Mouse (Mus musculus): ENCODE results near the gene Ttc28. TPM values are rescaled to one million over a fixed set of nuclear protein-coding genes. Genes with fewer than 3 reads are reported as not detected.

Gene Ttc28
- polyA plus RNA-seq, 1 experiment: 3.4 TPM

GRCm38 (mm10) chr5:111244061-111244460 is 364.5 kb downstream of the Ttc28 start:
- H3ac ChIP-seq (ENCODE audit: control insufficient read depth, insufficient read length, low read depth): no peak overlapping the region
- no peak for TF ChIP-seq MAX (IDR thresholded peaks at IDR 0.05)
- TF ChIP-seq MYOD1 (IDR thresholded peaks at IDR 0.05; ENCODE audit: control insufficient read depth, insufficient read length, low read depth): no peak
- no peak for TF ChIP-seq CEBPB (IDR thresholded peaks at IDR 0.05; ENCODE audit: low read depth)
- no peak for TF ChIP-seq MYOG (IDR thresholded peaks at IDR 0.05; ENCODE audit: control insufficient read depth, extremely low read depth, insufficient read length)
- no peak for TF ChIP-seq FOSL1 (IDR thresholded peaks at IDR 0.05; ENCODE audit: insufficient read depth, low read length, poor library complexity, severe bottlenecking)
- no peak for TF ChIP-seq CTCF (IDR thresholded peaks at IDR 0.05; ENCODE audit: control insufficient read depth, insufficient read depth, insufficient read length)
- TF ChIP-seq USF1 (IDR thresholded peaks at IDR 0.05; ENCODE audit: low read depth): no peak
- no peaks in the 10 kb centered on the region for H3K79me3 ChIP-seq (ENCODE audit: low read depth)
- H3K27me3 ChIP-seq (ENCODE audit: control insufficient read depth, insufficient read depth, insufficient read length): no peaks in the 10 kb centered on the region
- H3K36me3 ChIP-seq (ENCODE audit: control insufficient read depth, insufficient read depth): no peaks in the 10 kb centered on the region
- no peak overlapping the region for H3K4me3 ChIP-seq (ENCODE audit: insufficient read depth, poor library complexity, severe bottlenecking)
- H3K79me2 ChIP-seq (ENCODE audit: control insufficient read depth, insufficient read depth): no peaks in the 10 kb centered on the region

- H3K79me2 ChIP-seq (ENCODE audit: control insufficient read depth, insufficient read depth): no peaks in the 10 kb centered on the region
- no peak overlapping the region for H3K4me3 ChIP-seq (ENCODE audit: insufficient read depth, poor library complexity, severe bottlenecking)
- no peaks in the 10 kb centered on the region for H3K79me3 ChIP-seq (ENCODE audit: low read depth)
- no peaks in the 10 kb centered on the region for H3K36me3 ChIP-seq (ENCODE audit: control insufficient read depth, insufficient read depth)
- TF ChIP-seq CTCF (IDR thresholded peaks at IDR 0.05; ENCODE audit: control insufficient read depth, insufficient read depth, insufficient read length) (no peak), MYOD1 (IDR thresholded peaks at IDR 0.05; ENCODE audit: control insufficient read depth, insufficient read length, low read depth) (peak; percentile 64), MYOG (IDR thresholded peaks at IDR 0.05; ENCODE audit: control insufficient read depth, extremely low read depth, insufficient read length) (no peak), MAX (IDR thresholded peaks at IDR 0.05) (peak; percentile 92), FOSL1 (IDR thresholded peaks at IDR 0.05; ENCODE audit: insufficient read depth, low read length, poor library complexity, severe bottlenecking) (peak; percentile 70), USF1 (IDR thresholded peaks at IDR 0.05; ENCODE audit: low read depth) (no peak), CEBPB (IDR thresholded peaks at IDR 0.05; ENCODE audit: low read depth) (peak; percentile 67)
- H3K27me3 ChIP-seq (ENCODE audit: control insufficient read depth, insufficient read depth, insufficient read length): no peaks in the 10 kb centered on the region
- no peak overlapping the region for H3ac ChIP-seq (ENCODE audit: control insufficient read depth, insufficient read length, low read depth)
These were observed 368.1 kb downstream of the Ttc28 start for GRCm38 (mm10) chr5:111247571-111248265.

- no peaks in the 10 kb centered on the region for H3K79me2 ChIP-seq (ENCODE audit: control insufficient read depth, insufficient read depth)
- H3K36me3 ChIP-seq (ENCODE audit: control insufficient read depth, insufficient read depth): no peaks in the 10 kb centered on the region
- no peaks in the 10 kb centered on the region for H3K27me3 ChIP-seq (ENCODE audit: control insufficient read depth, insufficient read depth, insufficient read length)
- H3K4me3 ChIP-seq (ENCODE audit: insufficient read depth, poor library complexity, severe bottlenecking): no peak overlapping the region
- H3K79me3 ChIP-seq (ENCODE audit: low read depth): no peaks in the 10 kb centered on the region
- TF ChIP-seq MAX (IDR thresholded peaks at IDR 0.05): no peak
- no peak overlapping the region for H3ac ChIP-seq (ENCODE audit: control insufficient read depth, insufficient read length, low read depth)
These were observed 372.5 kb downstream of the Ttc28 start for GRCm38 (mm10) chr5:111252147-111252546.

- TF ChIP-seq FOSL1 (IDR thresholded peaks at IDR 0.05; ENCODE audit: insufficient read depth, low read length, poor library complexity, severe bottlenecking) (no peak), USF1 (IDR thresholded peaks at IDR 0.05; ENCODE audit: low read depth) (no peak), MAX (IDR thresholded peaks at IDR 0.05) (no peak), MYOD1 (IDR thresholded peaks at IDR 0.05; ENCODE audit: control insufficient read depth, insufficient read length, low read depth) (no peak), CTCF (IDR thresholded peaks at IDR 0.05; ENCODE audit: control insufficient read depth, insufficient read depth, insufficient read length) (no peak), CEBPB (IDR thresholded peaks at IDR 0.05; ENCODE audit: low read depth) (no peak), MYOG (IDR thresholded peaks at IDR 0.05; ENCODE audit: control insufficient read depth, extremely low read depth, insufficient read length) (no peak)
- H3ac ChIP-seq (ENCODE audit: control insufficient read depth, insufficient read length, low read depth): no peak overlapping the region
- H3K4me3 ChIP-seq (ENCODE audit: insufficient read depth, poor library complexity, severe bottlenecking): no peak overlapping the region
- no peaks in the 10 kb centered on the region for H3K79me2 ChIP-seq (ENCODE audit: control insufficient read depth, insufficient read depth)
- H3K27me3 ChIP-seq (ENCODE audit: control insufficient read depth, insufficient read depth, insufficient read length): no peaks in the 10 kb centered on the region
- H3K79me3 ChIP-seq (ENCODE audit: low read depth): no peaks in the 10 kb centered on the region
- no peaks in the 10 kb centered on the region for H3K36me3 ChIP-seq (ENCODE audit: control insufficient read depth, insufficient read depth)
These were observed 374.8 kb downstream of the Ttc28 start for GRCm38 (mm10) chr5:111254362-111254761.

GRCm38 (mm10) chr5:111254781-111255180 is 375.2 kb downstream of the Ttc28 start:
- TF ChIP-seq MYOG (IDR thresholded peaks at IDR 0.05; ENCODE audit: control insufficient read depth, extremely low read depth, insufficient read length) (no peak), USF1 (IDR thresholded peaks at IDR 0.05; ENCODE audit: low read depth) (no peak), CEBPB (IDR thresholded peaks at IDR 0.05; ENCODE audit: low read depth) (no peak), MYOD1 (IDR thresholded peaks at IDR 0.05; ENCODE audit: control insufficient read depth, insufficient read length, low read depth) (no peak), FOSL1 (IDR thresholded peaks at IDR 0.05; ENCODE audit: insufficient read depth, low read length, poor library complexity, severe bottlenecking) (no peak), MAX (IDR thresholded peaks at IDR 0.05) (no peak), CTCF (IDR thresholded peaks at IDR 0.05; ENCODE audit: control insufficient read depth, insufficient read depth, insufficient read length) (no peak)
- H3K36me3 ChIP-seq (ENCODE audit: control insufficient read depth, insufficient read depth): no peaks in the 10 kb centered on the region

DNA sequence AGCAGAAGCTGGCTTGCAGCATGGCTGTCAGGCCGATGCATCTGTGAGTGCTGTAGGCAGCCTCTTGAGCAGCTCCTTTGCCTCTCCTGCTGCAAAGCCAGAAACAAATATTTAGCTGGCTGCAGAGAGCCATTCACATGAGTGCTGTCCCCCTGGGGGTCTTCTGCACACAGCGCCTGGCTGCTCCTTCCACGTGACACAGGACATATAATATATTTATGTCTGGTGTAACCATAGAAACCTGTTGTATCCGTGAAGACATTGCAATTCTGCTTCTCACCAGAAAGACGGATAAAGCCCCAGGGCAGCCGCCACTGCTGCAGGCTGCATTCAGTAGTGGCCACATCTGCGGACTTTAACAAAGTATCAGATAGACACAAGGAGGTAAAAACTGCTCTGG is 376.6 kb downstream of the Ttc28 start:
- no peak overlapping the region for H3ac ChIP-seq (ENCODE audit: control insufficient read depth, insufficient read length, low read depth)
- no peak for TF ChIP-seq USF1 (IDR thresholded peaks at IDR 0.05; ENCODE audit: low read depth)
- TF ChIP-seq MYOG (IDR thresholded peaks at IDR 0.05; ENCODE audit: control insufficient read depth, extremely low read depth, insufficient read length): no peak
- TF ChIP-seq MYOD1 (IDR thresholded peaks at IDR 0.05; ENCODE audit: control insufficient read depth, insufficient read length, low read depth): no peak
- TF ChIP-seq MAX (IDR thresholded peaks at IDR 0.05): no peak
- no peak for TF ChIP-seq FOSL1 (IDR thresholded peaks at IDR 0.05; ENCODE audit: insufficient read depth, low read length, poor library complexity, severe bottlenecking)
- no peak for TF ChIP-seq CEBPB (IDR thresholded peaks at IDR 0.05; ENCODE audit: low read depth)
- no peak for TF ChIP-seq CTCF (IDR thresholded peaks at IDR 0.05; ENCODE audit: control insufficient read depth, insufficient read depth, insufficient read length)
- no peaks in the 10 kb centered on the region for H3K79me3 ChIP-seq (ENCODE audit: low read depth)
- no peaks in the 10 kb centered on the region for H3K27me3 ChIP-seq (ENCODE audit: control insufficient read depth, insufficient read depth, insufficient read length)
- no peaks in the 10 kb centered on the region for H3K36me3 ChIP-seq (ENCODE audit: control insufficient read depth, insufficient read depth)
- no peak overlapping the region for H3K4me3 ChIP-seq (ENCODE audit: insufficient read depth, poor library complexity, severe bottlenecking)
- no peaks in the 10 kb centered on the region for H3K79me2 ChIP-seq (ENCODE audit: control insufficient read depth, insufficient read depth)

More at GRCm38 (mm10) chr5:111254781-111255180, 375.2 kb downstream of the Ttc28 start:
- Histone ChIP-seq H3K4me3 (ENCODE audit: insufficient read depth, poor library complexity, severe bottlenecking) (no peak overlapping the region), H3K79me3 (ENCODE audit: low read depth) (no peaks in the 10 kb centered on the region), H3K79me2 (ENCODE audit: control insufficient read depth, insufficient read depth) (no peaks in the 10 kb centered on the region), H3K27me3 (ENCODE audit: control insufficient read depth, insufficient read depth, insufficient read length) (no peaks in the 10 kb centered on the region), H3ac (ENCODE audit: control insufficient read depth, insufficient read length, low read depth) (no peak overlapping the region)
